Mouse (Mus musculus): Measurements from ENCODE around the gene 4921507P07Rik. TPM values are rescaled to one million over a fixed set of nuclear protein-coding genes. Genes with fewer than 3 reads are reported as not detected.

Gene 4921507P07Rik
- polyA plus RNA-seq, 1 experiment from 2014 or later, result 0.90 TPM

GRCm38 (mm10) chr6:50588251-50588650 lies 8.2 kb downstream of the 4921507P07Rik start:
- H3K36me3 ChIP-seq, result no peaks in the 10 kb centered on the region
- H3K27ac ChIP-seq, result no peak overlapping the region
- H3K4me1 ChIP-seq, result peaks cover 8% of the 10 kb centered on the region; the same call in 1 of the 2 replicates
- H3K27me3 ChIP-seq, result no peaks in the 10 kb centered on the region
- no peak overlapping the region for H3K9ac ChIP-seq
- H3K4me3 ChIP-seq, result no peak overlapping the region
- no peak overlapping the region for H3K4me2 ChIP-seq (replicated peaks)
- no peak for ATAC-seq (ENCODE audit: insufficient number of reproducible peaks, insufficient read depth, low FRiP score, low TSS enrichment)
- 92% methylated on average over 1 of the region's 1 CpGs for WGBS
- H3K9me3 ChIP-seq, result no peaks in the 10 kb centered on the region

- Histone ChIP-seq H3K36me3 (no peaks in the 10 kb centered on the region), H3K9me3 (no peaks in the 10 kb centered on the region), H3K4me1 (peaks cover 8% of the 10 kb centered on the region; the same call in 1 of the 2 replicates), H3K27me3 (no peaks in the 10 kb centered on the region), H3K27ac (no peak overlapping the region), H3K9ac (no peak overlapping the region), H3K4me2 (replicated peaks) (no peak overlapping the region), H3K4me3 (no peak overlapping the region)
- WGBS, result 90% methylated on average over 2 of the region's 2 CpGs
- no peak for ATAC-seq (ENCODE audit: insufficient number of reproducible peaks, insufficient read depth, low FRiP score, low TSS enrichment)
Observed at GRCm38 (mm10) chr6:50587412-50587811, 9.0 kb downstream of the 4921507P07Rik start.

DNA sequence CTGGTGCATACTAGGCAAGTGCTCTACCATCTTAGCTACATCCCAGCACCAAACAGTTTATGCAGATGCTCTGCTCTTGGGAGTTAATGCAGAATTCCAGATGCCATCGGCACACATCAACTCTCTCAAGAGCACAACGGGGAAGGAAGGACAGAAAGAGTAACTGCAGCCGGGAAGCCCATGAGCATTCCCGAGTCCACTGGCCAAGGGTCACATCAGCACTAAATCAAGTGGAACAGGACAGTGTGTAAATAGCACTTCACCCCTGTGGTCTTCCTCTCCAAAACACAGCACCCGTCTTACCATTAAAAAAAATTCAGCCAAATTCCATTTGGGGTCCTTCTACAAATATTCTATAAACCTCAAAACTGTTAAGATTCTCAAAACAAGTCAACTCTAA lies 10.1 kb downstream of the 4921507P07Rik start:
- Histone ChIP-seq H3K27me3 (no peaks in the 10 kb centered on the region), H3K9me3 (no peaks in the 10 kb centered on the region), H3K27ac (no peak overlapping the region), H3K36me3 (no peaks in the 10 kb centered on the region), H3K9ac (no peak overlapping the region), H3K4me2 (replicated peaks) (no peak overlapping the region), H3K4me3 (no peak overlapping the region), H3K4me1 (peaks cover 8% of the 10 kb centered on the region; the same call in 1 of the 2 replicates)
- WGBS, result 78% methylated on average over 5 of the region's 5 CpGs
- no peak for ATAC-seq (ENCODE audit: insufficient number of reproducible peaks, insufficient read depth, low FRiP score, low TSS enrichment)

GRCm38 (mm10) chr6:50585733-50586132 lies 10.7 kb downstream of the 4921507P07Rik start:
- ATAC-seq (ENCODE audit: insufficient number of reproducible peaks, insufficient read depth, low FRiP score, low TSS enrichment), result no peak
- peaks cover 8% of the 10 kb centered on the region; the same call in 1 of the 2 replicates for H3K4me1 ChIP-seq
- no peak overlapping the region for H3K27ac ChIP-seq

GRCm38 (mm10) chr6:50571661-50572060 lies 24.8 kb downstream of the 4921507P07Rik start:
- 81% methylated on average over 1 of the region's 1 CpGs for WGBS
- Histone ChIP-seq H3K27me3 (no peaks in the 10 kb centered on the region), H3K4me2 (replicated peaks) (no peak overlapping the region), H3K36me3 (no peaks in the 10 kb centered on the region), H3K4me3 (no peak overlapping the region), H3K9me3 (no peaks in the 10 kb centered on the region), H3K4me1 (0 out of 2 replicates have a peak, but pooled peaks cover 4% of the 10 kb centered on the region), H3K27ac (no peak overlapping the region), H3K9ac (no peak overlapping the region)
- no peak for ATAC-seq (ENCODE audit: insufficient number of reproducible peaks, insufficient read depth, low FRiP score, low TSS enrichment)

More at GRCm38 (mm10) chr6:50585733-50586132, 10.7 kb downstream of the 4921507P07Rik start:
- Histone ChIP-seq H3K27me3 (no peaks in the 10 kb centered on the region), H3K4me3 (no peak overlapping the region), H3K9me3 (no peaks in the 10 kb centered on the region), H3K4me2 (replicated peaks) (no peak overlapping the region), H3K9ac (no peak overlapping the region), H3K36me3 (no peaks in the 10 kb centered on the region)
- WGBS, result 58% methylated on average over 7 of the region's 7 CpGs

DNA sequence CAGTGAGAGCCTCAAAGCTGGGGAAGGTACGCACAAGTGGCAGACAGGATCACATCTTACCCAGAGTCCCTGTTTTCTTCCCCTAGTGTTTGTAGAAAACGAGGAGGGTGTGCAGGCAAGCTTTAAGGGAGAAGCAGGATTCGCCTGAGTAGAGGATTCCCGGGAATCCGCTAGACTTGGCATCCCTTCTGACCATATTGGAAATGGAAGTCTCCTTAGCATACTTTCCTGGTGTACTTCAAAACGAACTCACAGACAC lies 29.5 kb downstream of the 4921507P07Rik start:
- Histone ChIP-seq H3K27ac (peak overlapping the region; percentile 77), H3K27me3 (no peaks in the 10 kb centered on the region), H3K4me2 (replicated peaks) (peak overlapping the region; percentile 59), H3K4me1 (0 out of 2 replicates have a peak, but pooled peaks cover 9% of the 10 kb centered on the region), H3K4me3 (peak overlapping the region; percentile 83), H3K36me3 (peaks cover 3% of the 10 kb centered on the region; the same call in 1 of the 2 replicates), H3K9me3 (no peaks in the 10 kb centered on the region), H3K9ac (peak overlapping the region; percentile 82)
- 17% methylated on average over 6 of the region's 6 CpGs for WGBS
- ATAC-seq (ENCODE audit: insufficient number of reproducible peaks, insufficient read depth, low FRiP score, low TSS enrichment), result no peak

DNA sequence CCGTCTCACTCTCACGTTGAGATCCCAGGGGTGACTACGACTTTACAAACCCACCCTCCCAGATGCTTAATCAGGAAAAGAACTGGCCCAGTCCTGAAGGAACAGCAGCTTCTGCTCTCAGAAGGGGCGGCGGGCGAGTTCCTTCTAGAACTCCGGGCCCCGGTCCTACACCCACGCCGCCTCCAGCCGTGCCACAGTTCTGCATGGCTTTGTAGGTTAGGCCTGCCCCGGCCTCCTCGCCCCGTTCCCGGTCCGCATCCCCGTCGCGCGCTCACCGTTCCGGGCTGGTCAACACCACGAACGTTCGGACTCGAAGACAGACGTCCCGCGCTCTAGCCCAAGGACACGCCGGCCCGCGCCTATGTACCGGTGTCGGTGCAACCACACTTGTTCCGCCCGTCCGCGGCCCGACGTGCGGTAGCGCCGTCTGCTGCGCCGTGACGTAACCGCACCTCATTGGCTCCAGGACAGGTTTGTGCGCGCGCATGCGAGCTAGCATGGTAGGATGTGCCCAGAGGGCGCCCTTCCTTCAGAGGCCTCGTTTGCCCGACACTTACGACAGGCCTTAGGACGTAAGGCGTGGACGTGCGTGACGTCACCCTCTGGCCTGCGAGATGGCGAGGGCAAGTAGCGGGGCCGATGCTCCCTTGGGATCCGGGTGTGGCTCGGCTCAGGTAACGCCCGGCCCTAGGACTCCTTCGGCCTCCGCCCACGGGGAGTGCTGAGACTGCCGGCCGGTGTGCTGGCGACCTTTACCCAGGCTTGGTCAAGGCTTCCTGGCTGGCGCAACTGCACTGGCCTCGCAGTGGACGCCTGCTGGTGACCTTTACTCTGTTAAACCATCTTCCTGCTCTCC lies 30.1 kb downstream of the 4921507P07Rik start, which contains the start of gene Cycs:
Gene Cycs, minus strand, starts transcription at position 398 of the 856 bp plus-strand sequence.
- Histone ChIP-seq H3K4me3 (peak within 1 kb of the TSS; percentile 83), H3K27me3 (no peaks in the 10 kb centered on the region), H3K4me2 (replicated peaks) (peak within 1 kb of the TSS; percentile 80), H3K9me3 (no peaks in the 10 kb centered on the region), H3K27ac (peak within 1 kb of the TSS; percentile 77), H3K4me1 (0 out of 2 replicates have a peak, but pooled peaks cover 9% of the 10 kb centered on the region), H3K9ac (peak within 1 kb of the TSS; percentile 82), H3K36me3 (peaks cover 3% of the 10 kb centered on the region; the same call in 1 of the 2 replicates)
- under 1% methylated on average over 78 of the region's 78 CpGs for whole genome bisulfite sequencing
- ATAC-seq (ENCODE audit: insufficient number of reproducible peaks, insufficient read depth, low FRiP score, low TSS enrichment), result peak; percentile 97

GRCm38 (mm10) chr6:50563651-50564050 lies 32.8 kb downstream of the 4921507P07Rik start:
- no peak for ATAC-seq (ENCODE audit: insufficient number of reproducible peaks, insufficient read depth, low FRiP score, low TSS enrichment)
- peaks cover 3% of the 10 kb centered on the region; the same call in 1 of the 2 replicates for H3K36me3 ChIP-seq
- H3K4me2 ChIP-seq (replicated peaks), result no peak overlapping the region
- H3K27ac ChIP-seq, result no peak overlapping the region
- no peak overlapping the region for H3K9ac ChIP-seq
- WGBS, result 95% methylated on average over 3 of the region's 3 CpGs
- H3K4me1 ChIP-seq, result 0 out of 2 replicates have a peak, but pooled peaks cover 9% of the 10 kb centered on the region
- H3K9me3 ChIP-seq, result no peaks in the 10 kb centered on the region
- H3K27me3 ChIP-seq, result no peaks in the 10 kb centered on the region
- no peak overlapping the region for H3K4me3 ChIP-seq

DNA sequence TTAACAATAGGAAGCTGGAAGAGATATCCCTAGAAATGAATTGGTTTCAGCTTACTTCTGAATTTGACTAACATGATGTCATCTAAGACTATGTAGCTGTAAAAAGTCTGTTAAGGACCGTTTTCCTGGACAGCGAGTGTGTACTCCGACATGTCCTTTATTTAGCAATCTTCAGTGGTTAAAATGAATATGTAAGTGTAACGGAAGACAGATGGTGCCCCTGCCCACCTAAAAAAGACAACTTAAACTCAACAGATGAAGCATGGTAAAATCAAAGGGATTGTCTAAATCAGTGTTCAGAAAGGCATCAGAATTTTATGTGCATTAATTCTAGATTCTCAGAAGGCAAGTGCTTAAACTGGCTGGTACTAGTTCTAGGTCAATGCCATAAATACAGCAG lies 34.0 kb downstream of the 4921507P07Rik start:
- 89% methylated on average over 4 of the region's 4 CpGs for WGBS
- Histone ChIP-seq H3K4me1 (0 out of 2 replicates have a peak, but pooled peaks cover 8% of the 10 kb centered on the region), H3K9ac (no peak overlapping the region), H3K9me3 (no peaks in the 10 kb centered on the region), H3K27me3 (no peaks in the 10 kb centered on the region), H3K36me3 (peaks cover 3% of the 10 kb centered on the region; the same call in 1 of the 2 replicates), H3K4me2 (replicated peaks) (no peak overlapping the region), H3K4me3 (no peak overlapping the region), H3K27ac (no peak overlapping the region)
- no peak for ATAC-seq (ENCODE audit: insufficient number of reproducible peaks, insufficient read depth, low FRiP score, low TSS enrichment)

- no peak for ATAC-seq (ENCODE audit: insufficient number of reproducible peaks, insufficient read depth, low FRiP score, low TSS enrichment)
- H3K36me3 ChIP-seq, result peaks cover 3% of the 10 kb centered on the region; the same call in 1 of the 2 replicates
- H3K27ac ChIP-seq, result no peak overlapping the region
- no peak overlapping the region for H3K9ac ChIP-seq
- no peak overlapping the region for H3K4me2 ChIP-seq (replicated peaks)
- H3K9me3 ChIP-seq, result no peaks in the 10 kb centered on the region
- H3K4me3 ChIP-seq, result no peak overlapping the region
- H3K4me1 ChIP-seq, result 0 out of 2 replicates have a peak, but pooled peaks cover 5% of the 10 kb centered on the region
- WGBS, result 83% methylated on average over 1 of the region's 1 CpGs
- no peaks in the 10 kb centered on the region for H3K27me3 ChIP-seq
Observed at GRCm38 (mm10) chr6:50560776-50561175, 35.7 kb downstream of the 4921507P07Rik start.

DNA sequence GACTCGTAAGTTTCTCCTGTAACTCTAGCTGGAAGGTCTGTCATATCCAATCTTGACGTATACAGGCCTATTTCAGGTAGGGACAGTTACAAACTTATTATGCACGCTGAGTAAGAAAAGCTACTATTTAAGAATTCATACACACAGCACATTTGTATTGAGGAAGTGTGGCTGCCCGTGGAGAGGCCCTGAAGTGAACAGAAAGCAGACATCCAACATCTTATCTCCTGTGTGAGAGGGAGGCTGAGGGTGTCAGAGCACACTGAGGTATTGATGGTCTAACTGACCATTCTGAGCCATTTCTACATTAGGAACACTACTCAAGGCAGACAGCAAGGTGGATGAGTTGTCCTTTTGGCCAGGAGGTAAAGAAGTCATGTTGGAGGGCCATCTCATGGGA lies 37.6 kb downstream of the 4921507P07Rik start:
- no peaks in the 10 kb centered on the region for H3K9me3 ChIP-seq
- WGBS, result 86% methylated on average over 4 of the region's 4 CpGs
- no peak overlapping the region for H3K9ac ChIP-seq
- no peak for ATAC-seq (ENCODE audit: insufficient number of reproducible peaks, insufficient read depth, low FRiP score, low TSS enrichment)
- no peaks in the 10 kb centered on the region for H3K27me3 ChIP-seq
- H3K4me1 ChIP-seq, result no peaks in the 10 kb centered on the region
- no peak overlapping the region for H3K27ac ChIP-seq
- H3K36me3 ChIP-seq, result no peaks in the 10 kb centered on the region
- no peak overlapping the region for H3K4me2 ChIP-seq (replicated peaks)
- no peak overlapping the region for H3K4me3 ChIP-seq

DNA sequence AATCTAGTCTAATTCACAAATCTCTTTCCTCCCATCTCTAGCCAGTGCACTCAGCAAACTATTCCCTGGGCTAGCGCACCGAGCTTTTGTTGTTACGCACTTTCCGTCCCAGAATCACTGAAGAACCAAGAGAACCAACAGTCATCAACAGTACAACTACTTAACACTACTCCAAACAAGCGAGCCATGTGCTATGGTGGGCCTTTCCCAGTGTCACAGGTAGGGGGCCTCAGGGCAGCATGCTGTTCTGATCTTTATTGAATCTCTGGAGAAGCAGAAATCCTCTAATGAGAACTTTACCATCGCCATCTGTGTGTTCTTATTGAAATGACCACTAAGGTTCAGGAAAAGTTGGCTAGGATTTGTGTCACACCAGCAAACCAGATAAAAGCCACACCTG lies 38.9 kb downstream of the 4921507P07Rik start:
- WGBS, result 87% methylated on average over 6 of the region's 6 CpGs
- ATAC-seq (ENCODE audit: insufficient number of reproducible peaks, insufficient read depth, low FRiP score, low TSS enrichment), result no peak
- Histone ChIP-seq H3K4me2 (replicated peaks) (no peak overlapping the region), H3K4me1 (no peaks in the 10 kb centered on the region), H3K27ac (no peak overlapping the region), H3K36me3 (no peaks in the 10 kb centered on the region), H3K9me3 (no peaks in the 10 kb centered on the region), H3K4me3 (no peak overlapping the region), H3K27me3 (no peaks in the 10 kb centered on the region), H3K9ac (no peak overlapping the region)

All from embryonic facial prominence, embryonic 12.5 days (tissue).